Mouse (Mus musculus) retina, postnatal 1 day (tissue): ENCODE measurements around the gene Foxl1.

Experiments used
- DNase-seq: peaks from one replicate; pipeline ENCODE4 v3.0.0-alpha.2; 2012

Foxl1 gene

DNA sequence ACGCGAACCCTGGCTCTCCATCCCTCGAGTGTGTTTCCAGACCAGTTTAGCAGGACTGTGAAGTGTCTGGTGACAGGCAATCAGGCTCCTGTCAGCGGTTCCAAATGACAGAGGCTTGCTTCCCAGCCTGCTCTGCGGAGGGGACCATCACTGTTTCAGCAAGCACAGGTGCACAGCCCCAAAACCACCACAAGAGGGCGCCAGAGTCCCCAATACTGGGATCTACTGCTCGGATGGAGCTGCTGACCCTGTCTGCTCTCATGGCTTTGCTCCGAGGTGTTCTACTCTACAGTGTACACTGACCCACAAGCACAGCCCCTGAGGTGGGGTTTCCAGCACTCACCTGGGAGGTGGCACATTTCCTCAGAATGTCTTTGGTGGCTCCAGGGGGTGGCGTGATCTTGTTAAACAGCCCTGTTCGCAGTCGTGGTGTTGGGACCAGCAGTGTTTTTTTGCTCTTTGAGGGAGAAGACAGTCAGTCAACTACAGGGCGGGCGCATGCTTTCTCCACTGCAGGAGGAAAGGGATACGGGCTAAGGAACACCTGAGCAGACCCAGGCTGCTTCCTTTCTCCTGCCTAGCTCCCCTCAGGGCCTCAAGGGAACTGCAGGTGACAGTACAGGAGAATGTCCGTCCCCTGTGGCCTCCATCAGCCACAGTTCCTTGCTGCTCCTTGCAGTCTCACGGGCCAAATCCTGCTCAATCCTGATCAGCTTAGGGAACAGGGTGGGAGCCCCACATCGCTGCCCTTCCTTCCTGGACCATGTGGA lies 23.5 kb upstream of the Foxl1 start:
- DNase-seq: peak; percentile 86

DNA sequence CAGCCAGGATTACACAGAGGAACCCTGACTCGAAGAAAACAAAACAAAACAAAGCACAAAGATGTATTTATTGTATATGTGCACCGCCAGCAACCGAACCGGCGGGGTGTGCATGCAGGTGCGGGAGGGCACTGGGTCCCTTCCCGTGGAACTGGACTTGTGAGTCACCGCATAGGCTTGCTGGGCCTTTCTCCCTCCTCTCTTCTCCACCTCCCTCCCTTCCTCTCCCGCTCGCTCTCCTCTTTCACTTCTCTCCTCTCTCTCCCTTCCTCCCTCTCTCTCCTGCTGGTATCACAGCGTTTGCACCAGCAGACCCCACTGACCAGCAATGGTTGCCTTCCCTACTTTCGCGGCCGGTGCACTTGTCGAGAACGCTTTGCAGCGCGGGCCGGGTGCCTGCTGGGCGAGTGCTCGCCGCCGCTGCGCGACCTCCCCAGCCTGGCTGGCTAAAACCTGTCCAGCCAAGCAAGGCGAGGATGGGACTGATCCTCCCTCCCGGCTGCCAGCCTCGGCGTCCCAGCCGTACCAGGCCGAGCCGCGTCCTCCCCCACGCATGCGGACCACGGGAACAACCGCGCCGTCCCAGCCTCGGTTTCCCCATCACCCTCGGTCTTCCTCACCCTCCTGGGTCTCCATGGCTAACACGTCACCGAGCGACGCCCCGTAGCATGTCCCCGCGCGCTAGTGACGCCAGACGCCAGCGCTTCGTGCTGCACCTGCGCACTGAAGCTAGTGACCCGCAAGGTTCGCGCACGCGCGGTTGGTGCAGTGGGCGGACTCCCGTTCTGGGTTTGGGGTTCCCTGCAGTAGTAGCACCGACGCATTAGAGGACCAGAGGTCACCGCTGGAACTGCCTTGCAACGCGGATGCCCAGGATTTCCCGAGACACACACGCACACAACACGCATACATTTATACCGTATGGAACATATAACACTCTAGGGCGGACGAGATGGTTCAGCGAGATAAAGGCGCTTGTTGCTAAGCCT lies 19.8 kb upstream of the Foxl1 start, which contains the start of gene Mthfsd:
Gene Mthfsd (minus strand): TSS at position 725 of the 989 bp plus-strand sequence.
- peak; percentile 97 for DNase-seq

DNA sequence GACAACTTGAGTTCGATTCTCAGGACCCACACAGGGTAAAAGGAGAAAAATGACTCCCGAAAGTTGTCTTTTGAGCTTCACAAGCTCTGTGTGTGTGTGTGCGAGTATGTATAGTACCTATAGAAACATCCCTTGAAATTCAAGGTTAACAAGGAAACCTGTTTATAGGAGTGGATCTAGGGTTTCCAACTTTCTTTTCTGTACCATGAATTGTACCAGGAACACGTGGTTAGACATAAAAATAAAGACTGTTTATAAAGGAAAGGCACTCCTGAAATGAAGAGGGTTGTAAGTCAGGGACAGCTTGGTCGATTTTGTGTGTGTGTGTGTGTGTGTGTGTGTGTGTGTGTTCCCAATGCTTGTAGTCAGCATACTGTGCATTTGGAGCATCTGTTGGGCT lies 19.1 kb upstream of the Foxl1 start:
- DNase-seq: no peak

DNA sequence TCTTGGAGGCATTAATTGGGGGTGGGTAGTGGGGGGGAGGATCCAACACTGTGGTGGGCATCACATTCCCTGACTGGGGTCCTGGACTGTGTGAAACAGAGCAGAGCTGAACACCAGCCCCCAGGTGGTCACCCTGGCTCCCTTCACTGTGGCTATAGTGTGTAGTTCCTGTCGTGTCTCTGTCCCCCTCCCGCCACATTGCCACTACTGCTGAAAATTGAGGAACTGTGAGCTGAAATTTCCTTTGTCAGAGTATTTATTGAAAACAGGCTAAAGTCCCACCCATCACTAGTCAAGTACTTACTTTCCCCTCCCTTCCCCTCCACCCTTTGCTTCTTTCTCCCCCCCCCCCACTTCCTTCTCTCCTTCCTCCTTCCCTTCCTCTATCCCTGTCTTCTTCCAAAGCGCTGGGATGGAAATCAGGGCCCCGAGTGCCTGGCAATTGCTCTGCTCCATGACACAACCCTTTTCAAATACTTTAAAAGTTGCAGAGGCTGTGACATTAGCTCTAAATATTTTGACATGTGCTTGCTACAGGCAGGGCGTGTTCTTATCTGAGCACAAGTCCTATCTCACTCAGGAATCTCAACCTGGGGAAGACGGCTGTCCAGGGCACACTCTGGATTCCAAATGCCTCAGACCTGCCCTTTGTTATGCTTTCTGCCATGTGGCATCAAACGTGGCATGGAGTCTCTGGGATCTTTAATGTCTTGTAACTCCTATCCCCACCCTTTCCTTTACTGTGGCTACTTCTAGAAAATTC lies 16.4 kb upstream of the Foxl1 start:
- no peak for DNase-seq

DNA sequence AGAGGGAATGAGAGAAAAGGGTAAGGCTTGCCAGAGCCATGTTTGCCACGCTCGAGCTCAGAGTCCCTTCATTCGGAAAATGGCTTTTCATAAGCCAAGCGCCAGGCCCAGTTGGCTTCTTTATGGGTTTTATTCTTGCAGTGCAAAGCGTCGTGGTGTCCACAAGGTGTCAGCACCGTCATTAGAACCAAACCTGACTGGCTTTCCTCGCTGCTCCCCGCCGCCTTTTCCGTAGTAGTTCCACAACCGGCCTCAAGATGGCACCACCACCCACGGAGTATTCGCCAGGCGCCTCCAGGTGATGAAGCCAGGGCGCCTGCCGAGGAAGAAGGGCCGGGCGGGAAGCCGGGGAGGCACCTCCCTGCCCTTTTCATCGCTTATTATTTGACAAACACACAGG lies 14.5 kb upstream of the Foxl1 start:
- peak; percentile 93 for DNase-seq

DNA sequence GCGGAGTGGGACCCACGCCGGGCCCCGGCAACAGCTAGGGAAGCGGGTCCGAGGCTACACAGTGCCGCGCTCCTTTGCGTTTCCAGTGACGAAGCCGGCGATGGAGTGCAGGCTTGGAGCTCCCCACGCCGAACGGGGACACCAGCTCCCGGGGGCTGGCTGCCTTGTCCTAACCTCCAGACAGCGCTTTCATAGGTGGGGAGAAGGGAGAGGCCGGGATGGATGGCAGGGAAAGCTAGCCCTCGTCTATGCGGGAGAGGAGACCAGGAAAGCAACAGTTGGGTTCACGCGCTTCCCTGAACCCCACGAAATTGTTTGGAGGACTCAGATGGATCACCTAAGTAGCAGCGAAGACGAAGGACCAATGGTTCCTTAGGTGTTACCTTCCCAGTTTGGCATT lies 12.6 kb upstream of the Foxl1 start:
- no peak for DNase-seq

DNA sequence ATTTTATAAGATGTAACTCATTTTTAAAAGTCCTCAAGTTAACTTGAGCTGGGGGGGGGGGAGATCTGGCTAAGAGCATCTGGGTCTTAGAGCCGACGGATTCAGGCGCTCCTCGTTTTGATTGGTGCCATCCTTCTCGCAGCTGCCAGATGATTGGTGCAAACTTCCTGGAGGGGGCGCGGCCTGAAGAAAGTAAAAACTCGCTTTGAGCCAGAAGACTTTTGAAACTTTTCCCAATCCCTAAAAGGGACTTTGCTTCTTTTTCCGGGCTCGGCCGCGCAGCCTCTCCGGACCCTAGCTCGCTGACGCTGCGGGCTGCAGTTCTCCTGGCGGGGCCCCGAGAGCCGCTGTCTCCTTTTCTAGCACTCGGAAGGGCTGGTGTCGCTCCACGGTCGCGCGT lies 11.8 kb upstream of the Foxl1 start, which contains the start of gene Foxc2:
Gene Foxc2 (plus strand): TSS at position 224 of the 400 bp plus-strand sequence.
- DNase-seq: peak; percentile 92

DNA sequence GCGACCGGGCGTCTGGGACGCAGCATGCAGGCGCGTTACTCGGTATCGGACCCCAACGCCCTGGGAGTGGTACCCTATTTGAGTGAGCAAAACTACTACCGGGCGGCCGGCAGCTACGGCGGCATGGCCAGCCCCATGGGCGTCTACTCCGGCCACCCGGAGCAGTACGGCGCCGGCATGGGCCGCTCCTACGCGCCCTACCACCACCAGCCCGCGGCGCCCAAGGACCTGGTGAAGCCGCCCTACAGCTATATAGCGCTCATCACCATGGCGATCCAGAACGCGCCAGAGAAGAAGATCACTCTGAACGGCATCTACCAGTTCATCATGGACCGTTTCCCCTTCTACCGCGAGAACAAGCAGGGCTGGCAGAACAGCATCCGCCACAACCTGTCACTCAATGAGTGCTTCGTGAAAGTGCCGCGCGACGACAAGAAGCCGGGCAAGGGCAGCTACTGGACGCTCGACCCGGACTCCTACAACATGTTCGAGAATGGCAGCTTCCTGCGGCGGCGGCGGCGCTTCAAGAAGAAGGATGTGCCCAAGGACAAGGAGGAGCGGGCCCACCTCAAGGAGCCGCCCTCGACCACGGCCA lies 11.1 kb upstream of the Foxl1 start:
- DNase-seq: no peak

DNA sequence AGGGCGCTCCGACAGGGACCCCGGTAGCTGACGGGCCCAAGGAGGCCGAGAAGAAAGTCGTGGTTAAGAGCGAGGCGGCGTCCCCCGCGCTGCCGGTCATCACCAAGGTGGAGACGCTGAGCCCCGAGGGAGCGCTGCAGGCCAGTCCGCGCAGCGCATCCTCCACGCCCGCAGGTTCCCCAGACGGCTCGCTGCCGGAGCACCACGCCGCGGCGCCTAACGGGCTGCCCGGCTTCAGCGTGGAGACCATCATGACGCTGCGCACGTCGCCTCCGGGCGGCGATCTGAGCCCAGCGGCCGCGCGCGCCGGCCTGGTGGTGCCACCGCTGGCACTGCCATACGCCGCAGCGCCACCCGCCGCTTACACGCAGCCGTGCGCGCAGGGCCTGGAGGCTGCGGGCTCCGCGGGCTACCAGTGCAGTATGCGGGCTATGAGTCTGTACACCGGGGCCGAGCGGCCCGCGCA lies 10.5 kb upstream of the Foxl1 start:
- peak; percentile 64 for DNase-seq

DNA sequence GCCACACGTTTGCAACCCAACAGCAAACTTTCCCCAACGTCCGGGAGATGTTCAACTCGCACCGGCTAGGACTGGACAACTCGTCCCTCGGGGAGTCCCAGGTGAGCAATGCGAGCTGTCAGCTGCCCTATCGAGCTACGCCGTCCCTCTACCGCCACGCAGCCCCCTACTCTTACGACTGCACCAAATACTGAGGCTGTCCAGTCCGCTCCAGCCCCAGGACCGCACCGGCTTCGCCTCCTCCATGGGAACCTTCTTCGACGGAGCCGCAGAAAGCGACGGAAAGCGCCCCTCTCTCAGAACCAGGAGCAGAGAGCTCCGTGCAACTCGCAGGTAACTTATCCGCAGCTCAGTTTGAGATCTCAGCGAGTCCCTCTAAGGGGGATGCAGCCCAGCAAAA lies 9.8 kb upstream of the Foxl1 start:
- no peak for DNase-seq

DNA sequence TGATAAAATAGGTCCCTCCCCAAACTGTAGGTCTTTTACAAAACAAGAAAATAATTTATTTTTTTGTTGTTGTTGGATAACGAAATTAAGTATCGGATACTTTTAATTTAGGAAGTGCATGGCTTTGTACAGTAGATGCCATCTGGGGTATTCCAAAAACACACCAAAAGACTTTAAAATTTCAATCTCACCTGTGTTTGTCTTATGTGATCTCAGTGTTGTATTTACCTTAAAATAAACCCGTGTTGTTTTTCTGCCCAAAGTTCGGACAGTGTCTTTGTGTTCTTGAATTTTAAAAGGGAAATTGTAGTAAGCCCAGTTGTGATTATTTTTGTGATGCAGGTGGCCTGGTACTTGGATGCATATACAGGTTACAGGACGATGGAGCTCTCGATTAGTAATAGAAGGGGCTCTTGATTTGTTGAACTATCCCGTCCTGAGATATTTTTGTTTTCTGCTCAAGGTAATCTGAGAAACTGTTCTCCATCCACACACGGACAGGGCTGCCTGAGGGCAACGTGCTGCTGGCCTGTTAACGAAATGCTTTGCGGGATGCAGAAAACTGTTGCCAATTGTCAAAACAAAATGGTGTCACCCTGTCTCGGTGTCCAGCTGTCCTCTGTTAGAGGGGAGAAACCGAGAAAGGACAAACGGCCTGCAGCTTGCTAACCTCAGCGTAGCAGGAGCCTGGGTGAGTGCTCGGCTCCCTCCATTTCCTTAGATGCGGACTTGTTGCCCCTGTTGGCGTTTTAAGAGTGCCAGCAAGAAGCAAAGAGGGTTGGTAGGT lies 8.9 kb upstream of the Foxl1 start:
- DNase-seq: peak; percentile 43

DNA sequence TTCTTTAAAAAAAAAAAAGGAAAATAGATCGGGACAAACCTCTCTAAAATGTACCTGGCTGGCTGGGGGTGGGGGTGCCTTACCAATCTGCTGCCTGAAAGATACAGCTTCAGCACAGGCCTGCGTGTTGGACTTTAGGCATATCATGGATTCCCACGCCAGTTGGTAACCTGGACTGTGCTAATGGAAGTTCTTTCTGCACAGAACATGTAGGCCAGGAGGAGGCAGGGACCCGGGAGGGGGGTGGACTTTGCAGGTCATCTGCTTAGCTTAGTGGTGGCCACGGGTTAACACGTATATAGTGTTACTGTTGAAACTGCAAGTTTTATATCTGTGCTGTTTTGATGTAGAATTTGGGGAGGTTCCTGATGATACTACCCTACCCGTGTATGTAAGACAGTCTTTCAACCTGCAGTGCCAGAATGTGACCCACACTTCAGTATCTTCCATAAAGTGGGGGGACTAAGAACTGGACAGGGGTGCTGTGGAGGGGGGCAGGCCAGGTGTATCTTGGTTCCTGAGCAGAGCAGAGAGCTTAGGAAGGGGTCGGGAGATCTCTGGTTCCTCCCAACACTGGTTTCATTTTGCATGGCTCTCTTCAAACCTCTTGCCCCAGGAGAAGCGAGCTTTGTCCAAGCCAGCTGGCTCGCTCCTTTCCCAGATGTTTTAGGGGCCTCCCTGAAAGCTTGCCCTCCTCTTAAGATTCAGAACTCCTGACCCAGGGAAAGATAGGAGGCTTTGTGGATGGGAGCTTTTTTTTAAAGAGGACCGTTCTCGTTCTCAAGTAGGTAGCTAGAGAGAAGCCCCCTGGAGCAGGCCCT lies 7.9 kb upstream of the Foxl1 start:
- DNase-seq: no peak

DNA sequence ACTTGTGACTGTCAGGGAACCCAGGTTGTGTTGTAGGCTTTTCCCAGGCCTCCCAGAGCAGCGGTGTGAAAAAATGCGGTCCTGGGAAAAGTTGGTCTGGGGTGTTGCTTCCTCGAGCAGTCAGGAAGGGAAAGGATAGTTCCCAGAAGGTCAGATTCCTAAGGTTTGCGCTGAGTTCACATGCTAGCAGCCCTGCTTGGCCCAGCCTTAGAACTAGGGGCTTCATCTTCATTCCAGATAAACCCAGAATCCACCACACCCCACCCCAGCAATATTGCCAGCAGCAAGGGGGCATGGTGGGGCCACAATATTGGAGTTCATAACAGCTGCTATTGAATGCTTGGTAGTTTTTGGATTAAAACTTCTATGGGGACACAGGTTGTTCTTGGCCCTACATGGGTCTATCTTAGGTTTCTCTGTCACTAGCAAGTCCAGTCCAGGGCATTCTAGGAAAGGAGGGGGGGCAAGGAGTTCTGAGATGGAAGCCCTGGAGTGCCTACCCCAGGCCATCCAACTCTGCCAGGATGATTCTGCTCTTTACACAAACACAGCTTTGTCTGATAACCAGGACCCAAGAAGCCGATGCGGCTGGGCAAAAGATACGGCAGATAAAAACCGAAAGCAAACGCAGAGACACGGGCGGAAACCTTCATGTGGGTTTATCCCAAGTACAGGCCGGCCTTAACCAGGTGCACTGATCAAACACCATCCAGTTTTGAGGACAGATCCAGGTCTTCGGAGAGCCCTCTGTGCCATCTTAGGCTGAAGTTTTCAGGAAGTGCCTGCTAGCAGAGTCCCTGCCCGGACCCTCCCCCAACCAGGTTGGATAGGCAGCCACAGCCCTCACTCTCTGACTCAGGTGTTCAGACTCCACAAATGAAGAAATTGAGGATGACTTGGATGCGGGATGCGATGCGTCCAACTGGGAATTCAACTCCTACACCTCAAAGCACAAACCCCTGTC lies 7.0 kb upstream of the Foxl1 start:
- no peak for DNase-seq

DNA sequence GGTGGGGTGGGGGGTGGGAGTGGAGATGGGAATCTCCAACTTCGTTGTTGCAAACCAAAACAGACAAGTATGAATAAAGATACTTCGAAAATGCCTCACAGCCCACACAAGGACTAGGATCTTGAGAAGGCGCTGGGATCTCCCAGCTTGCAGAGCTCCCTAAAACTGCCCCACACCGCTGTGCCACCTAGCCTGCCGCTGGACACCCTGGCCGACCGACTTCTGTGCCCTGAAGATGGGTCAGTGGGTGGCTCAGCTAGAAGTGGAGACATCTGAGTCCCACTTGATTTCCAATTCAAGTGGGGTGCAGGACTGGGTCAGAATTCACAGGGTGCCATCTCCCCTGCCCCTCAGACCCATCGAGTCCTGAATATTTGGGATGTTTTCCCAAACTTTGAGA lies 6.0 kb upstream of the Foxl1 start:
- DNase-seq: no peak

DNA sequence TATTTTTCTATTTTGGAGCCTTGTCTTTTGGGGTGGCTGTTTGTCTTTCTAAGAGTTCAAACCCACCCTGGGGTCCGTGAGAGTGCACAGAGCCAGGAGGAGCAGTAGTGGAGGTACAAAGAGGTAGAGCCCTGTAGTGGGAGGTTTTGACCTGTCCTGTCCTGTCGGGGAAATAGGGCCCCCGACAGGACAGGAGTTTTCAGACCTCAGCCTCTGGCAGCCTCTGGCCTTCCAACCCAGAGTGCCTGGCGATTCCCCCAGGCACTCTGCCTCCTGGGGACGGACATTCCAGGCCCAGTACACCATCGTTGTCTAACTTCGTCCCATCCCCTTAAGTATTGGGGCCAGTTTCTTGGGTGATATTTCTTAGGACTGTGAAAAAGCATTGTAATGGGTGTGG lies 5.4 kb upstream of the Foxl1 start:
- no peak for DNase-seq

DNA sequence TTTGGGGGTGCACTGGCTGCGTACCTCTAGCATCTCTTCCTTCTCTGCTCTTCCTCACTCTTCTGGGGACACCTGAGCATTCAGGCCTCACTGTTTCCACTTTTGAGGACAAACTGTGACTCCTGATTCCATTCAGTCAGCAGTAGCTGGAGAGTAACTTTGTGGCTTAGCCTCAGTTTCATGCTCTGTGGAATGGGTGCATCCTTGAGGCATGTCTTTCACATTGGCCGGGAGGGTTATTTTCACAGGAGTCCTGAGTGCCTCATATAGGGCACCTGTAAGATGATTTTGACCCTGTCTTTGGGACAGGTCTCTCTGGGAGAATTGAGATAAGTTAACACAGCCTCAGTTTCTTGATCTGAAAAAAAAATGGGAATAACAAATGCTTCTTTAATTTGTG lies 4.6 kb upstream of the Foxl1 start:
- DNase-seq: no peak

DNA sequence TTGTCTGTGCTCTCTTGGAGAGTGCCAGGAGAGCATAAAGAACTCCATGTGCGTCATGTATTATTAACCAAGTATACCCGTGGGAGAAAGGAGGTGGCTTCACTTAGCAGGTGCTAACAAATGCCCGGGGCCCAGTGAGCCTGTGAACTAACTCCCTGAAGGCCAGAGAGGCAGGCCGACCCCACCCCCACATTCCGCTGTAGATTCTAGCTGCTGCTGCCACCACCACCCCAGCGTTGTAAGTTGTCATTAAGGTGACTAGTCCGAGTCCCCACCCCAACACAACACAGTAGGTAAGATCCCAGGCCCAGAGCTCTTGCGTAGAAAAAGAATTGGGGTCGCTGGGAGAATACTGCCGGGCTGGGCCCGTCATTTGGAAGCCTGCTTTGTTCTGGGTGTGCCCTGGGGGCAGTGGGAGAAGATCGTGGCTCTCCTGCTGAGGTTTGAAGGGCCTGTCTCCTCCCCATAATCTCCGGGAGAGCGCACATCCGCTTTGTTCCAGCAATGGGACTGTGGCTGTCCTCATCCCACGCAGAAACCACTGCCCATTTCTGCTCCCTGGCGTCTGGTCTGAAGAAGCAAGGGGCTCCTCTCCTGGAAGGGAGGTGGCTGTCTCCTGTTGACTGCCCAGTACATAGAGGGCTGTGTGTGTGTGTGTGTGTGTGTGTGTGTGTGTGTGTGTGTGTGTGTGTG lies 3.0 kb upstream of the Foxl1 start:
- DNase-seq: no peak

DNA sequence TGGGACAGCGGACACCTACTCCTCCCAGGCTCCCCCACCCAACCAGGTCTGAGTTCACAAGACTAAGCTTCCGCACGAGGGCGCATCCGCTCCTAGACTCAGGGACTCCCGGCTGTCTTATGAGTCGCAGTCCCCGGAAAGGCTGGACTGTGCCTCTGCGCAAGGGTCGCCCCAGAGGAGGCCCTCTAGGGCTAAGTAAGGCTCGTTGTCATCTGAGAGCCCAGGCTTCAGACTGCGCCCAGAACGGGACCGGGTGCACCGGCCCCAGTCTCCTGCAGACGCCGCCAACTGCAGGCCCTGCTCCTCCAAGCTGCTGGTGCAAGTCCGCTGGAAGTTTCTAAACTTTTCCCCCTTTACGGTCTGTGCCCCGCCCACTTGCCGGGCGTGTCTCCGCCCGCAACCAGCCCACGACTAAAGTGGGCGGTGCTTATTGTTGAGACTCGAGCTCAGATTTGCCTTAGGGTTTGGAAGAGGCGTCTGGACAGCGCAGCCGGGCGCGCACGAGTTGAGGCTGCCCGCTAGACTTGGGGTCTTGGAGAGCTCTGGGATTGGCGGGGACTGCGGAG lies 2.3 kb upstream of the Foxl1 start:
- peak; percentile 79 for DNase-seq

DNA sequence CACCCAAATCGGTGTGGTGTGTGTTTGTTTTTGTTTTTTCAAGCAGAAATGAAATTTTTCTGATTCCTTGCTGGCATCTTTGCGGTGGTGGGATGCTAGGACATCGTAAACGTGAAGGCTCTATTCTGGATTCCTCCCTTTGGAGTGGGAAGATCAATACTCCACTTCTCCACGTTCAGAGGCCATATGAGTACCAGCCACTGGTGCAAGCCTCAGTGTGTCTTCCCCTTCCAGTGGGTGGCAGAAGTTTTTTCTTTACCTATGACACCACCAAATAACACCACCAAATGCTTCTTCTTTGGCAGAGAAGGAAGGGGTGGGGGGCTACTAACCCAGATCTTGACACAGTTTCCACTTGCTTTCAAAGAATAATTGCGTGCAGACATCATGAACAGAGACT lies 1.5 kb upstream of the Foxl1 start:
- DNase-seq: no peak
